Mouse (Mus musculus) stomach, embryonic 16.5 days (tissue): ENCODE measurements around the gene Scn9a. TPM values are rescaled to one million over a fixed set of nuclear protein-coding genes. Genes with fewer than 3 reads are reported as not detected.

Source experiments
- ATAC-seq: fragments of 200-750 bp; cut with Nextera tagmentation; 2 replicates; pipeline ENCODE4 v1.8.0; 2017; ENCODE audit warnings: moderate number of reproducible peaks, moderate TSS enrichment; ENCODE audit not compliant: insufficient read depth, low FRiP score
- H3K27ac ChIP-seq: fragments of 300-500 bp; sonication (generic); 2 replicates; pipeline ENCODE4 v1.5.1; 2014; ENCODE audit warnings: low read length
- H3K27me3 ChIP-seq: fragments of 300-500 bp; sonication (generic); 2 replicates; pipeline ENCODE4 v1.6.1; 2014; ENCODE audit warnings: low read length, control low read depth, mixed read lengths; ENCODE audit not compliant: control insufficient read depth, insufficient read depth
- H3K36me3 ChIP-seq: fragments of 300-500 bp; sonication (generic); 2 replicates; pipeline ENCODE4 v1.6.1; 2014; ENCODE audit warnings: low read length; ENCODE audit not compliant: control insufficient read depth, insufficient read depth
- H3K4me1 ChIP-seq: fragments of 300-500 bp; sonication (generic); 2 replicates; pipeline ENCODE4 v1.6.1; 2014; ENCODE audit warnings: low read length, control low read depth, mixed read lengths; ENCODE audit not compliant: control insufficient read depth, insufficient read depth
- H3K4me2 ChIP-seq: fragments of 300-500 bp; sonication (generic); 2 replicates; pipeline ENCODE4 v1.6.1; 2014; ENCODE audit warnings: low read depth, low read length, mixed read lengths
- H3K4me3 ChIP-seq: fragments of 300-500 bp; sonication (generic); replicated peaks from 2 replicates; pipeline ENCODE4 v1.5.1; 2014; ENCODE audit warnings: mild to moderate bottlenecking, low read length
- H3K9ac ChIP-seq: fragments of 300-500 bp; sonication (generic); 2 replicates; pipeline ENCODE4 v1.6.1; 2014; ENCODE audit warnings: low read length
- H3K9me3 ChIP-seq: fragments of 300-500 bp; sonication (generic); replicated peaks from 2 replicates; pipeline ENCODE4 v1.6.1; 2016; ENCODE audit warnings: low read length, control low read depth; ENCODE audit not compliant: control insufficient read depth
- WGBS: fragments of 180-500 bp; shearing (Covaris S2); extraction: QIAGEN DNeasy Blood & Tissue Kit; methylation state at CpG from one replicate; pipeline ENCODE4 v1.1.7; 2014; 5-methylcytosine and 5-hydroxymethylcytosine counted together
- polyA plus RNA-seq: library from polyadenylated mRNA; unstranded; fragments of >200 nt; fragmentation: Nextera tagmentation; extraction: Ambion mirVana; gene quantifications from 2 replicates; pipeline ENCODE4 v1.2.1, GENCODE M21; 2015

Scn9a gene
- polyA plus RNA-seq, 1 experiment from 2014 or later, result 1.1 TPM

GRCm38 (mm10) chr2:66478395-66478794, 156.4 kb downstream of the Scn9a start:
- H3K4me3 ChIP-seq, result no peak overlapping the region
- H3K9ac ChIP-seq, result no peak overlapping the region
- ATAC-seq, result no peak
- 48% methylated on average over 2 of the region's 2 CpGs for WGBS
- H3K27me3 ChIP-seq, result no peaks in the 10 kb centered on the region
- no peak overlapping the region for H3K4me2 ChIP-seq
- H3K27ac ChIP-seq, result no peak overlapping the region
- H3K9me3 ChIP-seq, result no peaks in the 10 kb centered on the region
- H3K36me3 ChIP-seq, result no peaks in the 10 kb centered on the region
- H3K4me1 ChIP-seq, result no peaks in the 10 kb centered on the region

- ATAC-seq, result no peak
- Histone ChIP-seq H3K27me3 (no peaks in the 10 kb centered on the region), H3K36me3 (no peaks in the 10 kb centered on the region), H3K27ac (no peak overlapping the region), H3K9me3 (no peaks in the 10 kb centered on the region), H3K9ac (no peak overlapping the region), H3K4me3 (no peak overlapping the region), H3K4me1 (no peaks in the 10 kb centered on the region), H3K4me2 (no peak overlapping the region)
- WGBS, result 47% methylated on average over 3 of the region's 3 CpGs
These were observed 161.5 kb downstream of the Scn9a start for GRCm38 (mm10) chr2:66473181-66473822.

GRCm38 (mm10) chr2:66465484-66465883, 169.3 kb downstream of the Scn9a start:
- Histone ChIP-seq H3K9ac (no peak overlapping the region), H3K36me3 (no peaks in the 10 kb centered on the region), H3K27ac (no peak overlapping the region), H3K4me1 (no peaks in the 10 kb centered on the region), H3K4me2 (no peak overlapping the region), H3K9me3 (no peaks in the 10 kb centered on the region), H3K4me3 (no peak overlapping the region), H3K27me3 (no peaks in the 10 kb centered on the region)
- WGBS, result 63% methylated on average over 3 of the region's 3 CpGs
- ATAC-seq, result no peak

GRCm38 (mm10) chr2:66464874-66465458, 169.8 kb downstream of the Scn9a start:
- Histone ChIP-seq H3K27me3 (no peaks in the 10 kb centered on the region), H3K9ac (no peak overlapping the region), H3K36me3 (no peaks in the 10 kb centered on the region), H3K4me1 (no peaks in the 10 kb centered on the region), H3K4me2 (no peak overlapping the region), H3K4me3 (no peak overlapping the region), H3K9me3 (no peaks in the 10 kb centered on the region), H3K27ac (no peak overlapping the region)
- no peak for ATAC-seq
- WGBS, result 67% methylated on average over 2 of the region's 2 CpGs

- Histone ChIP-seq H3K4me3 (no peak overlapping the region), H3K4me2 (no peak overlapping the region), H3K9me3 (no peaks in the 10 kb centered on the region), H3K36me3 (no peaks in the 10 kb centered on the region), H3K9ac (no peak overlapping the region), H3K27ac (no peak overlapping the region), H3K4me1 (no peaks in the 10 kb centered on the region), H3K27me3 (no peaks in the 10 kb centered on the region)
- ATAC-seq, result no peak
- 89% methylated on average over 6 of the region's 6 CpGs for WGBS
These were observed 170.8 kb downstream of the Scn9a start for GRCm38 (mm10) chr2:66463916-66464315.

GRCm38 (mm10) chr2:66462458-66462857, 172.3 kb downstream of the Scn9a start:
- no peaks in the 10 kb centered on the region for H3K36me3 ChIP-seq
- no peak overlapping the region for H3K4me3 ChIP-seq
- H3K27ac ChIP-seq, result no peak overlapping the region
- no peaks in the 10 kb centered on the region for H3K9me3 ChIP-seq
- ATAC-seq, result no peak
- H3K4me1 ChIP-seq, result no peaks in the 10 kb centered on the region
- WGBS, result 75% methylated on average over 1 of the region's 1 CpGs
- H3K9ac ChIP-seq, result no peak overlapping the region
- no peaks in the 10 kb centered on the region for H3K27me3 ChIP-seq
- no peak overlapping the region for H3K4me2 ChIP-seq

- no peak for ATAC-seq
- Histone ChIP-seq H3K27ac (no peak within 1 kb of the TSS), H3K27me3 (no peaks in the 10 kb centered on the region), H3K9ac (no peak within 1 kb of the TSS), H3K4me3 (peak within 1 kb of the TSS; percentile 18), H3K4me1 (no peaks in the 10 kb centered on the region), H3K9me3 (no peaks in the 10 kb centered on the region), H3K36me3 (no peaks in the 10 kb centered on the region), H3K4me2 (peak within 1 kb of the TSS; percentile 46)
- 9% methylated on average over 7 of the region's 7 CpGs for WGBS
These were observed 194.1 kb downstream of the Scn9a start, which contains the start of gene Scn1a for GRCm38 (mm10) chr2:66440711-66441110. Gene Scn1a (minus strand): TSS chr2:66440840.

- Histone ChIP-seq H3K4me2 (peak overlapping the region; percentile 46), H3K4me1 (no peaks in the 10 kb centered on the region), H3K27me3 (no peaks in the 10 kb centered on the region), H3K4me3 (peak overlapping the region; percentile 18), H3K9me3 (no peaks in the 10 kb centered on the region), H3K27ac (no peak overlapping the region), H3K36me3 (no peaks in the 10 kb centered on the region), H3K9ac (no peak overlapping the region)
- 8% methylated on average over 21 of the region's 21 CpGs for WGBS
- no peak for ATAC-seq
These were observed 194.8 kb downstream of the Scn9a start for GRCm38 (mm10) chr2:66439764-66440471.

GRCm38 (mm10) chr2:66436286-66436685, 198.5 kb downstream of the Scn9a start:
- no peaks in the 10 kb centered on the region for H3K27me3 ChIP-seq
- WGBS, result 70% methylated on average over 3 of the region's 3 CpGs
- H3K4me2 ChIP-seq, result no peak overlapping the region
- H3K36me3 ChIP-seq, result no peaks in the 10 kb centered on the region
- no peak overlapping the region for H3K27ac ChIP-seq
- H3K4me3 ChIP-seq, result no peak overlapping the region
- no peak overlapping the region for H3K9ac ChIP-seq
- H3K9me3 ChIP-seq, result no peaks in the 10 kb centered on the region
- no peak for ATAC-seq
- no peaks in the 10 kb centered on the region for H3K4me1 ChIP-seq
